Mouse (Mus musculus): Measurements from ENCODE around the gene Olfr1336. TPM values are rescaled to one million over a fixed set of nuclear protein-coding genes. Genes with fewer than 3 reads are reported as not detected.
"Not testable (repeated sequence)": the region's sequence is repeated elsewhere in the genome, so short reads cannot be mapped to it uniquely, and the experiment has no call there.

The Olfr1336 gene
- polyA plus RNA-seq, 1 experiment = 1.2 TPM

- peaks cover 10% of the 10 kb centered on the region for H3K4me1 ChIP-seq (ENCODE audit: control insufficient read depth, insufficient read depth, low read length)
- H3K4me3 ChIP-seq (ENCODE audit: control insufficient read depth, low read depth, low read length) = no peak within 1 kb of the TSS
- H3K27me3 ChIP-seq (ENCODE audit: control insufficient read depth, insufficient read depth, low read length) = no peaks in the 10 kb centered on the region
- H3K36me3 ChIP-seq (ENCODE audit: control insufficient read depth, insufficient read depth, low read length) = no peaks in the 10 kb centered on the region
- TF ChIP-seq POLR2A (IDR thresholded peaks at IDR 0.05; ENCODE audit: control insufficient read depth, low read depth, low read length) (no peak), CTCF (IDR thresholded peaks at IDR 0.05; ENCODE audit: control insufficient read depth, insufficient read depth, insufficient replicate concordance, low read depth, low read length) (no peak)
- H3K27ac ChIP-seq (ENCODE audit: control insufficient read depth, insufficient read depth, low read depth, low read length) = no peak within 1 kb of the TSS
Measured at GRCm38 (mm10) chr7:6438388-6438787, 17.6 kb upstream of the Olfr1336 start, which contains the start of gene Olfr1344. Olfr1344 (plus strand) TSS chr7:6438688.

GRCm38 (mm10) chr7:6441173-6441572 lies 14.8 kb upstream of the Olfr1336 start:
- Histone ChIP-seq H3K4me3 (ENCODE audit: control insufficient read depth, low read depth, low read length) (no peak overlapping the region), H3K4me1 (ENCODE audit: control insufficient read depth, insufficient read depth, low read length) (peaks cover 5% of the 10 kb centered on the region), H3K27me3 (ENCODE audit: control insufficient read depth, insufficient read depth, low read length) (no peaks in the 10 kb centered on the region), H3K27ac (ENCODE audit: control insufficient read depth, insufficient read depth, low read depth, low read length) (no peak overlapping the region), H3K36me3 (ENCODE audit: control insufficient read depth, insufficient read depth, low read length) (no peaks in the 10 kb centered on the region)
- no peak for TF ChIP-seq POLR2A (IDR thresholded peaks at IDR 0.05; ENCODE audit: control insufficient read depth, low read depth, low read length)
- TF ChIP-seq CTCF (IDR thresholded peaks at IDR 0.05; ENCODE audit: control insufficient read depth, insufficient read depth, insufficient replicate concordance, low read depth, low read length) = no peak

GRCm38 (mm10) chr7:6447771-6448170 lies 8.2 kb upstream of the Olfr1336 start:
- Histone ChIP-seq H3K27ac (ENCODE audit: control insufficient read depth, insufficient read depth, low read depth, low read length) (no peak overlapping the region), H3K27me3 (ENCODE audit: control insufficient read depth, insufficient read depth, low read length) (no peaks in the 10 kb centered on the region), H3K36me3 (ENCODE audit: control insufficient read depth, insufficient read depth, low read length) (no peaks in the 10 kb centered on the region), H3K4me1 (ENCODE audit: control insufficient read depth, insufficient read depth, low read length) (no peaks in the 10 kb centered on the region), H3K4me3 (ENCODE audit: control insufficient read depth, low read depth, low read length) (no peak overlapping the region)
- TF ChIP-seq POLR2A (IDR thresholded peaks at IDR 0.05; ENCODE audit: control insufficient read depth, low read depth, low read length) (no peak), CTCF (IDR thresholded peaks at IDR 0.05; ENCODE audit: control insufficient read depth, insufficient read depth, insufficient replicate concordance, low read depth, low read length) (no peak)

- Histone ChIP-seq H3K4me3 (ENCODE audit: control insufficient read depth, low read depth, low read length) (no peak overlapping the region), H3K27ac (ENCODE audit: control insufficient read depth, insufficient read depth, low read depth, low read length) (no peak overlapping the region), H3K36me3 (ENCODE audit: control insufficient read depth, insufficient read depth, low read length) (no peaks in the 10 kb centered on the region), H3K4me1 (ENCODE audit: control insufficient read depth, insufficient read depth, low read length) (no peaks in the 10 kb centered on the region), H3K27me3 (ENCODE audit: control insufficient read depth, insufficient read depth, low read length) (no peaks in the 10 kb centered on the region)
- TF ChIP-seq POLR2A (IDR thresholded peaks at IDR 0.05; ENCODE audit: control insufficient read depth, low read depth, low read length) (no peak), CTCF (IDR thresholded peaks at IDR 0.05; ENCODE audit: control insufficient read depth, insufficient read depth, insufficient replicate concordance, low read depth, low read length) (no peak)
Measured at GRCm38 (mm10) chr7:6456399-6456798, 431 bp downstream of the Olfr1336 start.

GRCm38 (mm10) chr7:6466951-6467350 lies 11.0 kb downstream of the Olfr1336 start, which contains the start of gene Olfr1346:
Olfr1346 (plus strand) TSS chr7:6467101.
- no peak for TF ChIP-seq POLR2A (IDR thresholded peaks at IDR 0.05; ENCODE audit: control insufficient read depth, low read depth, low read length)
- no peak for TF ChIP-seq CTCF (IDR thresholded peaks at IDR 0.05; ENCODE audit: control insufficient read depth, insufficient read depth, insufficient replicate concordance, low read depth, low read length)
- Histone ChIP-seq H3K4me3 (ENCODE audit: control insufficient read depth, low read depth, low read length) (no peak within 1 kb of the TSS), H3K27ac (ENCODE audit: control insufficient read depth, insufficient read depth, low read depth, low read length) (no peak within 1 kb of the TSS), H3K36me3 (ENCODE audit: control insufficient read depth, insufficient read depth, low read length) (no peaks in the 10 kb centered on the region), H3K27me3 (ENCODE audit: control insufficient read depth, insufficient read depth, low read length) (no peaks in the 10 kb centered on the region), H3K4me1 (ENCODE audit: control insufficient read depth, insufficient read depth, low read length) (no peaks in the 10 kb centered on the region)

- H3K4me1 ChIP-seq (ENCODE audit: control insufficient read depth, insufficient read depth, low read length); H3K4me3 ChIP-seq (ENCODE audit: control insufficient read depth, low read depth, low read length); H3K36me3 ChIP-seq (ENCODE audit: control insufficient read depth, insufficient read depth, low read length); H3K27ac ChIP-seq (ENCODE audit: control insufficient read depth, insufficient read depth, low read depth, low read length); H3K27me3 ChIP-seq (ENCODE audit: control insufficient read depth, insufficient read depth, low read length): not testable (repeated sequence)
Measured at GRCm38 (mm10) chr7:6477633-6478032, 21.7 kb downstream of the Olfr1336 start.

- Histone ChIP-seq H3K36me3 (ENCODE audit: control insufficient read depth, insufficient read depth, low read length) (no peaks in the 10 kb centered on the region), H3K4me3 (ENCODE audit: control insufficient read depth, low read depth, low read length) (no peak within 1 kb of the TSS), H3K4me1 (ENCODE audit: control insufficient read depth, insufficient read depth, low read length) (no peaks in the 10 kb centered on the region), H3K27ac (ENCODE audit: control insufficient read depth, insufficient read depth, low read depth, low read length) (no peak within 1 kb of the TSS), H3K27me3 (ENCODE audit: control insufficient read depth, insufficient read depth, low read length) (no peaks in the 10 kb centered on the region)
- no peak for TF ChIP-seq POLR2A (IDR thresholded peaks at IDR 0.05; ENCODE audit: control insufficient read depth, low read depth, low read length)
- no peak for TF ChIP-seq CTCF (IDR thresholded peaks at IDR 0.05; ENCODE audit: control insufficient read depth, insufficient read depth, insufficient replicate concordance, low read depth, low read length)
Measured at GRCm38 (mm10) chr7:6486841-6487240, 30.9 kb downstream of the Olfr1336 start, which contains the start of gene Olfr5. Olfr5 (minus strand) TSS chr7:6486941.

- no peak for TF ChIP-seq CTCF (IDR thresholded peaks at IDR 0.05; ENCODE audit: control insufficient read depth, insufficient read depth, insufficient replicate concordance, low read depth, low read length)
- no peak for TF ChIP-seq POLR2A (IDR thresholded peaks at IDR 0.05; ENCODE audit: control insufficient read depth, low read depth, low read length)
- Histone ChIP-seq H3K36me3 (ENCODE audit: control insufficient read depth, insufficient read depth, low read length) (no peaks in the 10 kb centered on the region), H3K27me3 (ENCODE audit: control insufficient read depth, insufficient read depth, low read length) (no peaks in the 10 kb centered on the region), H3K4me3 (ENCODE audit: control insufficient read depth, low read depth, low read length) (no peak within 1 kb of the TSS), H3K27ac (ENCODE audit: control insufficient read depth, insufficient read depth, low read depth, low read length) (no peak within 1 kb of the TSS), H3K4me1 (ENCODE audit: control insufficient read depth, insufficient read depth, low read length) (no peaks in the 10 kb centered on the region)
Measured at GRCm38 (mm10) chr7:6499655-6500054, 43.7 kb downstream of the Olfr1336 start, which contains the start of gene Olfr1347. Olfr1347 (minus strand) TSS chr7:6499755.

Data from testis, adult 2 months (tissue).